In the genomic region with DNA sequence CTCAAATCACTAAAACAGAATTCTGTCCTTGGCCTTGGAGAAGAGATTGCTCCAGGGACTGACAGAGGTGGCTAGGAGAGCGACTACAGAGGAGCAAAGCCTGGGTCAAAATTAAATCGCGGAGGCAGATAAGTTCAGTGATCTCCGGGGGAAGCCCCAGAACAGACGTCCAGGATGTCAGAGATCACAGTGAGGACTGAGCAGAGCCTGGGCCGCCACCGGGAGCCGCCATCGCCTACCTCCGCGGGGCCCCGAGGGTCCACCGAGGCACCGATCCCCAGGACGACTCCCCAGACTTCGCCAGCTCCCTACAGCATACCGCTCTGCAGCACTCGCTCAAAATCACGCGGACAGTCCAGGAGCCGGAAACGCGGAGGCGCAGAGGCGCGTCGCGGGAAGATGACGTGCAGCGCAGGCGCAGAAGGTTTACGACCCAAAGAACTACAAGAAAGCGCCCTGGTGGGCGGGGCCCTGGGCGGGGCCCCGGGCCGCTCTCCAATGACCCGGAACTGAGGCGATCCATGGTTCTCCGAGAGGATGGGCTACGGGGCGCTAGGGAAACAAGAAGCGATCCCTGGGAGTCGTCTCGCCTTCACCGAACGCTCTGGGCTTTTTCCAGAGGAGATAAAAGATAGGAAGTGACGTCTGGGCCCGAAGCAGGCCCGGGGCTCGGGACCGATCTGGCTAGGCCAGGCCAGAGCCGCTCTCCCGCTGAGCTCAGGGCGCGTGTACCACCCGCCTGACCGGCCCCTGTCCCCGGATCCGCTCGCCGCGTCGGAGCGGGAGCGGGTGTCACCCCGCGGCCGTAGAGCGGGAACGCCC, we compare ENCODE assay signal across 8 mouse cellular contexts. TPM values are rescaled to one million over a fixed set of nuclear protein-coding genes. Genes with fewer than 3 reads are reported as not detected.
A peak's percentile ranks its signal among the peaks of the same experiment; 100 is the strongest.
DNase-seq lines count a peak whose midpoint lies in the region; ATAC-seq and TF ChIP-seq lines count a peak whose summit lies in the region.

TSS of gene Utp15 (minus strand) at position 406 of the 822 bp plus-strand sequence.
TSS of gene Ankra2 (plus strand) at position 439 of the 822 bp plus-strand sequence.

- H3K4me2 ChIP-seq in embryonic facial prominence, embryonic 13.5 days = peak within 1 kb of the TSS; percentile 90
- H3K4me2 ChIP-seq in limb, embryonic 12.5 days = peak within 1 kb of the TSS; percentile 82
- H3K4me2 ChIP-seq in midbrain, embryonic 15.5 days = peak within 1 kb of the TSS; percentile 94

- H3K9me3 ChIP-seq in embryonic facial prominence, embryonic 13.5 days = no peaks in the 10 kb centered on the region
- H3K9me3 ChIP-seq in limb, embryonic 12.5 days = no peaks in the 10 kb centered on the region
- H3K9me3 ChIP-seq in midbrain, embryonic 15.5 days = no peaks in the 10 kb centered on the region

- peaks cover 17% of the 10 kb centered on the region for H3K4me1 ChIP-seq in embryonic facial prominence, embryonic 13.5 days
- H3K4me1 ChIP-seq in kidney, adult 2 months (ENCODE audit: control insufficient read depth, insufficient read depth, low read length) = peaks cover 5% of the 10 kb centered on the region; the same call in 1 of the 2 replicates
- H3K4me1 ChIP-seq in limb, embryonic 12.5 days (replicated peaks) = peaks cover 15% of the 10 kb centered on the region
- H3K4me1 ChIP-seq in midbrain, embryonic 15.5 days = peaks cover 23% of the 10 kb centered on the region
- peaks cover 3% of the 10 kb centered on the region; the same call in 1 of the 2 replicates for H3K4me1 ChIP-seq in spleen, adult 2 months (ENCODE audit: control insufficient read depth, insufficient read depth, insufficient read length)

- no peak for TF ChIP-seq POLR2A in kidney, adult 2 months (IDR thresholded peaks at IDR 0.05; ENCODE audit: low read depth, low read length)
- peak; percentile 56 for TF ChIP-seq POLR2A in spleen, adult 2 months (IDR thresholded peaks at IDR 0.05; ENCODE audit: low read depth, low read length)

- peak within 1 kb of the TSS; percentile 83 for H3K9ac ChIP-seq in embryonic facial prominence, embryonic 13.5 days
- peak within 1 kb of the TSS; percentile 79 for H3K9ac ChIP-seq in limb, embryonic 12.5 days (replicated peaks)
- H3K9ac ChIP-seq in midbrain, embryonic 15.5 days = peak within 1 kb of the TSS; percentile 87

- H3K27ac ChIP-seq in embryonic facial prominence, embryonic 13.5 days = peak within 1 kb of the TSS; percentile 90
- H3K27ac ChIP-seq in kidney, adult 2 months (ENCODE audit: insufficient read depth, low read depth, low read length) = peak within 1 kb of the TSS; percentile 67
- peak within 1 kb of the TSS; percentile 82 for H3K27ac ChIP-seq in limb, embryonic 12.5 days
- peak within 1 kb of the TSS; percentile 94 for H3K27ac ChIP-seq in midbrain, embryonic 15.5 days
- peak within 1 kb of the TSS; percentile 81 for H3K27ac ChIP-seq in spleen, adult 2 months (ENCODE audit: insufficient read depth, low read length)

- peak; percentile 98 for ATAC-seq in embryonic facial prominence, embryonic 13.5 days (ENCODE audit: insufficient number of reproducible peaks, insufficient read depth, low FRiP score, low TSS enrichment, low read depth)
- ATAC-seq in limb, embryonic 12.5 days (ENCODE audit: insufficient number of reproducible peaks, insufficient read depth, low FRiP score, low TSS enrichment, low read depth) = peak; percentile 98
- ATAC-seq in midbrain, embryonic 15.5 days (replicated peaks) = peak; percentile 99

- peaks cover 30% of the 10 kb centered on the region for H3K36me3 ChIP-seq in embryonic facial prominence, embryonic 13.5 days
- 0 out of 2 replicates have a peak, but pooled peaks cover 2% of the 10 kb centered on the region for H3K36me3 ChIP-seq in kidney, adult 2 months (ENCODE audit: control insufficient read depth, insufficient read depth, low read length)
- H3K36me3 ChIP-seq in limb, embryonic 12.5 days = peaks cover 29% of the 10 kb centered on the region
- peaks cover 7% of the 10 kb centered on the region for H3K36me3 ChIP-seq in midbrain, embryonic 15.5 days (replicated peaks)
- peaks cover 11% of the 10 kb centered on the region for H3K36me3 ChIP-seq in spleen, adult 2 months (ENCODE audit: control insufficient read depth, insufficient read depth, low read length)

- H3K27me3 ChIP-seq in embryonic facial prominence, embryonic 13.5 days = no peaks in the 10 kb centered on the region
- no peaks in the 10 kb centered on the region for H3K27me3 ChIP-seq in kidney, adult 2 months (replicated peaks; ENCODE audit: control insufficient read depth, insufficient read depth, low read length)
- H3K27me3 ChIP-seq in limb, embryonic 12.5 days = no peaks in the 10 kb centered on the region
- H3K27me3 ChIP-seq in midbrain, embryonic 15.5 days (replicated peaks) = no peaks in the 10 kb centered on the region
- no peaks in the 10 kb centered on the region for H3K27me3 ChIP-seq in spleen, adult 2 months (ENCODE audit: control insufficient read depth, insufficient read depth, low read length)

- TF ChIP-seq CTCF in kidney, adult 2 months (conservative IDR thresholded peaks at IDR 0.05; ENCODE audit: insufficient read depth, insufficient read length, low read depth, low read length) = no peak
- no peak for TF ChIP-seq CTCF in spleen, adult 2 months (IDR thresholded peaks at IDR 0.05; ENCODE audit: extremely low read depth, insufficient read depth, insufficient read length, insufficient replicate concordance)

- peak within 1 kb of the TSS; percentile 88 for H3K4me3 ChIP-seq in embryonic facial prominence, embryonic 13.5 days
- H3K4me3 ChIP-seq in kidney, adult 2 months (ENCODE audit: insufficient read depth, low read depth, low read length) = peak within 1 kb of the TSS; percentile 91
- H3K4me3 ChIP-seq in limb, embryonic 12.5 days (replicated peaks) = peak within 1 kb of the TSS; percentile 84
- H3K4me3 ChIP-seq in midbrain, embryonic 15.5 days = peak within 1 kb of the TSS; percentile 88
- peak within 1 kb of the TSS; percentile 99 for H3K4me3 ChIP-seq in spleen, adult 2 months (ENCODE audit: extremely low read depth, insufficient read depth, insufficient read length)

- DNase-seq in 3134 (ENCODE audit: extremely low read depth, insufficient read length, low spot score) = peak; percentile 100
- peak; percentile 98 to 99 for DNase-seq in adrenal gland, postnatal 36 days
- peak; percentile 97 to 99 for DNase-seq in heart, adult 18-20 months
- DNase-seq in kidney, adult 2 months = peak; percentile 99
- peak; percentile 94 for DNase-seq in spleen, adult 2 months (ENCODE audit: low read depth in 1 of 2, low spot score in 2 of 2)

- WGBS in embryonic facial prominence, embryonic 13.5 days = under 1% methylated on average over 71 of the region's 71 CpGs
- under 1% methylated on average over 71 of the region's 71 CpGs for WGBS in kidney, adult 2 months
- WGBS in limb, embryonic 12.5 days = under 1% methylated on average over 71 of the region's 71 CpGs
- under 1% methylated on average over 71 of the region's 71 CpGs for WGBS in midbrain, embryonic 15.5 days
- WGBS in spleen, adult 2 months = under 1% methylated on average over 71 of the region's 71 CpGs

RNA-seq across cellular contexts. Expression of gene Utp15, which starts in this region (rescaled TPM):
- total RNA-seq in adrenal gland, postnatal 36 days (2021) = 10 to 100 TPM; 18.0 to 20.1 TPM
- polyA plus RNA-seq in embryonic facial prominence, embryonic 13.5 days (2015; fragmentation: Nextera tagmentation; extraction: Ambion mirVana) = 31.1 and 36.6 TPM in 2 replicates
- total RNA-seq in heart, adult 18-20 months (2021) = 1 to 10 TPM; 5.4 to 7.5 TPM
- 5.3 and 6.9 TPM in 2 replicates for polyA plus RNA-seq in kidney, adult 2 months (2012; rRNA removed)
- polyA plus RNA-seq in limb, embryonic 12.5 days (2016; fragmentation: Nextera tagmentation; extraction: Ambion mirVana) = 41.2 and 42.0 TPM in 2 replicates
- polyA plus RNA-seq in midbrain, embryonic 15.5 days (2015; fragmentation: Nextera tagmentation; extraction: Ambion mirVana) = 32.3 and 34.1 TPM in 2 replicates
- polyA plus RNA-seq in spleen, adult 2 months (2012; rRNA removed) = 5.3 and 5.6 TPM in 2 replicates

RNA-seq across cellular contexts. Expression of gene Ankra2, which starts in this region (rescaled TPM):
- total RNA-seq in adrenal gland, postnatal 36 days (2021) = 10 to 100 TPM; 21.5 to 25.0 TPM
- 24.5 and 24.9 TPM in 2 replicates for polyA plus RNA-seq in embryonic facial prominence, embryonic 13.5 days (2015; fragmentation: Nextera tagmentation; extraction: Ambion mirVana)
- 10 to 100 TPM; 39.7 to 43.5 TPM for total RNA-seq in heart, adult 18-20 months (2021)
- 9.9 and 11.1 TPM in 2 replicates for polyA plus RNA-seq in kidney, adult 2 months (2012; rRNA removed)
- polyA plus RNA-seq in limb, embryonic 12.5 days (2016; fragmentation: Nextera tagmentation; extraction: Ambion mirVana) = 15.3 and 19.1 TPM in 2 replicates
- 73.8 and 79.0 TPM in 2 replicates for polyA plus RNA-seq in midbrain, embryonic 15.5 days (2015; fragmentation: Nextera tagmentation; extraction: Ambion mirVana)
- 7.5 and 8.9 TPM in 2 replicates for polyA plus RNA-seq in spleen, adult 2 months (2012; rRNA removed)

Comparison
In these comparisons a context has a peak if more than half of its experiments do, and no peak if none do; other contexts are left out.
1. Peak in every context shown above with its lines: DNase-seq, ATAC-seq, H3K4me3 ChIP-seq and H3K27ac ChIP-seq.